Mouse (Mus musculus) lung, embryonic 14.5 days (tissue): ENCODE results near the gene Vstm5. TPM values are rescaled to one million over a fixed set of nuclear protein-coding genes. Genes with fewer than 3 reads are reported as not detected.

Source experiments
- ATAC-seq: fragments of 200-750 bp; cut with Nextera tagmentation; 2 replicates; pipeline ENCODE4 v1.8.0; 2017; ENCODE audit warnings: mild to moderate bottlenecking, moderate TSS enrichment, moderate library complexity; ENCODE audit not compliant: insufficient read depth
- DNase-seq: peaks from one replicate; pipeline ENCODE4 v3.0.0-alpha.2; 2015
- H3K27ac ChIP-seq: fragments of 300-500 bp; sonication (generic); 2 replicates; pipeline ENCODE4 v1.5.1; 2014; ENCODE audit warnings: low read depth, mild to moderate bottlenecking, moderate library complexity
- H3K27me3 ChIP-seq: fragments of 300-500 bp; sonication (generic); 2 replicates; pipeline ENCODE4 v1.6.1; 2014; ENCODE audit warnings: low read length, control low read depth; ENCODE audit not compliant: insufficient read depth
- H3K36me3 ChIP-seq: fragments of 300-500 bp; sonication (generic); 2 replicates; pipeline ENCODE4 v1.6.1; 2014; ENCODE audit warnings: control low read depth; ENCODE audit not compliant: insufficient read depth
- H3K4me1 ChIP-seq: fragments of 300-500 bp; sonication (generic); 2 replicates; pipeline ENCODE4 v1.6.1; 2014; ENCODE audit warnings: antibody characterized with exemption, control low read depth; ENCODE audit not compliant: insufficient read depth
- H3K4me2 ChIP-seq: fragments of 300-500 bp; sonication (generic); 2 replicates; pipeline ENCODE4 v1.6.1; 2014; ENCODE audit warnings: mild to moderate bottlenecking
- H3K4me3 ChIP-seq: fragments of 300-500 bp; sonication (generic); 2 replicates; pipeline ENCODE4 v1.5.1; 2014; ENCODE audit warnings: low read depth, low read length
- H3K9ac ChIP-seq: fragments of 300-500 bp; sonication (generic); 2 replicates; pipeline ENCODE4 v1.6.1; 2014
- H3K9me3 ChIP-seq: fragments of 300-500 bp; sonication (generic); 2 replicates; pipeline ENCODE4 v1.6.1; 2016; ENCODE audit warnings: low read depth, low read length, control low read depth
- CTCF ChIP-seq: IDR thresholded peaks from 2 replicates; pipeline ENCODE4 v1.5.1; 2016; ENCODE audit warnings: antibody characterized with exemption, low read depth
- WGBS: fragments of 180-500 bp; shearing (Covaris S2); extraction: QIAGEN DNeasy Blood & Tissue Kit; methylation state at CpG from one replicate; pipeline ENCODE4 v1.1.7; 2014; 5-methylcytosine and 5-hydroxymethylcytosine counted together
- polyA plus RNA-seq: library from polyadenylated mRNA; unstranded; fragments of >200 nt; fragmentation: Nextera tagmentation; extraction: Ambion mirVana; gene quantifications from 2 replicates; pipeline ENCODE4 v1.2.1, GENCODE M21; 2014

The Vstm5 gene
- polyA plus RNA-seq, 1 experiment from 2014 or later, result 1.6 TPM

DNA sequence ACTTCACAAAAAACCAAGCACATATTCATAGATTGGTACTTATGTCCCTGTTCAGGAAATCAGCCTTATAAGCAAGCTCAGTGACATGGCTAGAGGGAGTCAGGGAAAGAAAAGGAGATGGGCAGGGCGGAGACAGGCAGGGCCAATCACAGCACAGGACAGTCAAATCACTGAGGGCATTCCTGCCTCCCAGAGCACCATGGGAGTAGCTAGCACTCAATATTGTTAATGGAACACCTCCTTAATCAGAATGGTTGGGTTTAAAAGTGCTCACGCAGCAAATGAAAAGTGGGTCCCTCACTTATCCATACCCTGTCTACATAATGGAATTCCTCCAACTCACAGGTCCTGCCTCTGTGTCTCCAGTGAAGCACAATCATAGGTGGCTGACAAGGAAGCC, 64.0 kb downstream of the Vstm5 start:
- Histone ChIP-seq H3K4me3 (no peak overlapping the region), H3K27me3 (no peaks in the 10 kb centered on the region), H3K4me1 (peaks cover 5% of the 10 kb centered on the region; the same call in 1 of the 2 replicates), H3K9ac (no peak overlapping the region), H3K27ac (no peak overlapping the region), H3K9me3 (no peaks in the 10 kb centered on the region), H3K4me2 (no peak overlapping the region), H3K36me3 (peaks cover 8% of the 10 kb centered on the region; the same call in 1 of the 2 replicates)
- ATAC-seq (no peak), DNase-seq (no peak)
- no peak for TF ChIP-seq CTCF
- WGBS, result 53% methylated on average over 2 of the region's 2 CpGs

DNA sequence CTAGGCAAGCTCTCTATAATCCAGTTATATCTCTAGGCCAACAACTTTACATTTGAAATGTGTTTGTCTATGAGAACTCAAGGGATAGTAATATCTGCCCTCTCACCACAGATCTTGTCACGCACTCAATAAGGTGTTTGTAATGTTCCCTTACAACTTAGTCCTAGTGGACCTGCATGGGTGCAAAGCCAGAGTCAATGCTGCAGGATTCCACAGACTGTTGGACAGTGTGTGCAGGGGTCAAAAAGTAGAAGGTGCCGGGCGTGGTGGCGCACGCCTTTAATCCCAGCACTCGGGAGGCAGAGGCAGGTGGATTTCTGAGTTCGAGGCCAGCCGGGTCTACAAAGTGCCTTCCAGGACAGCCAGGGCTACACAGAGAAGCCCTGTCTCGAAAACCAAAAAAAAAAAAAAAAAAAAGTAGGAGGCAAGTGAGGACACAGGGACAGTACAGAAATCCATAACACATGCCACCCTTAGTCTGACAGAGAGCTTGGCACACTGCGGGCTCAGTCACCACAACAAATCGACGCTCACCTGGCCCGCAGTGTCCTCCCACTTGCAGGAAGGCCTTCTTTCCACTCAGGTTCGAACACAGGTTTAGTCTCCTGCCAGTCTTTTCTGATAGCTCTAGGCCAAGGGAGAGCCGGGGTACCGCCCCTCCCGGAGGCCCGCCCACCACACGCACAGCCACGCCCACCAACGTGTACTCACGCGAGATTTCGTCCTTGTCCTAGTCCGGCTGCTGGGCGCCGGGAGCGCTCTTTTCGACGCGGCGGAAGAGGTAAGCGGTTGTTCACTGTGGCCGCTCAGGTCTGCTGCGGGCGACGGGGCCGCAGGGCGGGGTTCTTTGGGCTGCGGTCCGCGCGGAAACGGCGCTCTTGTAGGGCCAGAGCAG, 66.9 kb downstream of the Vstm5 start, which contains the start of gene Taf1d:
Taf1d (plus strand) TSS at position 712 of the 895 bp plus-strand sequence.
- DNase-seq (peak; percentile 98), ATAC-seq (peak; percentile 96)
- Histone ChIP-seq H3K4me2 (peak within 1 kb of the TSS; percentile 95), H3K36me3 (peaks cover 36% of the 10 kb centered on the region), H3K4me3 (peak within 1 kb of the TSS; percentile 93), H3K9ac (peak within 1 kb of the TSS; percentile 99), H3K9me3 (no peaks in the 10 kb centered on the region), H3K4me1 (peaks cover 11% of the 10 kb centered on the region), H3K27me3 (no peaks in the 10 kb centered on the region), H3K27ac (peak within 1 kb of the TSS; percentile 94)
- TF ChIP-seq CTCF, result no peak
- 11% methylated on average over 45 of the region's 45 CpGs for WGBS

DNA sequence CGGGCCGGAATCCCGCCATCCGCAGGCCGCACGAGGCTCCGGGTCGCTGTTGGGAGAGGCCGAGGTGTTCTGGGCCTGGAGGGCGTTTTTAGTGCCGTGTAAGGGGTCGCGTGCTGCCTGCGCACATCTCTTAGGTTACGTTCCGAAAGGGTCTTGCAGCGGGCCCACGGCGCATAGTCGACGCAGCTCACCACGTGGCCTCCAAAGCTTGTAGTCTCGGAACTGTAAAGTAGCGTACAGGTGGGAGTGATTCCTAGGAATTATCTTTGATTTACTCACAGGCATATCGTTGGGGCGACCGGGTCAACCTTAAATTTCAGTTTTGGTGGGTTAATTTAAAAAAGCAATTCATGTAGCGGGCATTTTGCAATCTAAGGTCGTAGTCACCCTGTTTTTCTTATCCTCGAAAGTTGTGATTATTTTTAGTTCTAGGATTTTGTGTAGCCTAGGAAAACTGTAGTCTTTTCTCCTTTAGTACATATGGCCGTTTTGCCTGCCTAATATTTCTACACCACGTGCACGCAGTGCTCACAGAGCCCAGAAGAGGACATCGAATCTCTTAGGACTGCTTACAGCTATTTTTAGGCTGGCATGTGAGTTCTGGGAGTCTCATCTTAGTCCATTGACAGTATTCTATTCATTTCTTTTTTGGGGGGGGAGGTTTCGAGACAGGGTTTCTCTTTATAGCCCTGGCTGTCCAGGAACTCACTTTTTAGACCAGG, 67.7 kb downstream of the Vstm5 start, which contains the start of gene 4931406C07Rik:
4931406C07Rik (minus strand) TSS at position 51 of the 722 bp plus-strand sequence.
- no peaks in the 10 kb centered on the region for H3K9me3 ChIP-seq
- peak; percentile 77 for ATAC-seq
- peak within 1 kb of the TSS; percentile 94 for H3K27ac ChIP-seq
- peak within 1 kb of the TSS; percentile 95 for H3K4me2 ChIP-seq
- H3K9ac ChIP-seq, result peak within 1 kb of the TSS; percentile 99
- WGBS, result 0% methylated on average over 35 of the region's 35 CpGs
- H3K36me3 ChIP-seq, result peaks cover 42% of the 10 kb centered on the region
- no peak for TF ChIP-seq CTCF
- no peaks in the 10 kb centered on the region for H3K27me3 ChIP-seq
- peak; percentile 50 for DNase-seq
- peak within 1 kb of the TSS; percentile 93 for H3K4me3 ChIP-seq
- peaks cover 11% of the 10 kb centered on the region for H3K4me1 ChIP-seq

DNA sequence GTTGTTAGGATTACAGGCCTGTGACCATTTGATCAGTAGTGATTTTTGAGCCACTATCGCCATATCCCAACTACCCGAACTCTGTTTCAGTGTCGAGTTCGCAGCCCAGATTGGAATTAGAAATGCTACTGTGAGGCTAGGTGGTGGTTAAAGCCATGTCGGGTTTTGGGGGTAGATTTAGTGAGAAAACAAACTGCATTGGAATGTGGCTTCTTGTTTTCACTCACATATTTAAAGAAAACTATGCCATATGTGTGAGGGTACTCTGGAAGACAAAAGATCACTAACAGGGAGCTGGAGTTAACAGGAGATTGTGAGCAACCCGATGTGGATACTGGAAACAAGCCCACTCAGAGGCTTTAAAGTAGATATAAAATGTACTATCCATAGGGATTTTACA, 68.4 kb downstream of the Vstm5 start:
- no peak for DNase-seq
- Histone ChIP-seq H3K27ac (peak overlapping the region; percentile 94; the same call in 1 of the 2 replicates), H3K27me3 (no peaks in the 10 kb centered on the region), H3K36me3 (peaks cover 49% of the 10 kb centered on the region), H3K4me1 (peaks cover 11% of the 10 kb centered on the region), H3K4me2 (peak overlapping the region; percentile 95), H3K4me3 (peak overlapping the region; percentile 93), H3K9ac (peak overlapping the region; percentile 99), H3K9me3 (no peaks in the 10 kb centered on the region)
- TF ChIP-seq CTCF, result no peak
- ATAC-seq, result no peak
- 8% methylated on average over 6 of the region's 6 CpGs for WGBS

DNA sequence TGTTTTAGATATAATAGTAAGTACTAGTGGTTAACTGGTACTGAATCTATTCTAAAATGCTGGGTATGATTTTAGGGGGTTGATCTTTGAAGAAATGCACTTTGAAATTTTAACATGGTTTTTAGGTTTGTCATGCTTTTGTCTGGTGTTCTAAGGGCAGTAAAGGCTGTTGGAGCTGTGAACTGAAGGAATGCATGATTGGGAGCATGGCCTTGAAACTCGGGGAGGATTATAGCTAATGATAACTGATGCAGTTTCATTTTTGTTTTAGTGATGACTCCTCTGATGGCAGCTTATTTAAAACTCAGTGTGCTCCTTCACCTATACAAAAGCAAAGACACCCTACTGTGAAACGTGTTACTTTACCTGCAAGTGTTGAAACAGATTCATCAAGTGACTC, 69.4 kb downstream of the Vstm5 start:
- no peak for DNase-seq
- H3K27ac ChIP-seq, result no peak overlapping the region
- ATAC-seq, result no peak
- H3K9me3 ChIP-seq, result no peaks in the 10 kb centered on the region
- WGBS, result 44% methylated on average over 2 of the region's 2 CpGs
- no peak overlapping the region for H3K9ac ChIP-seq
- peaks cover 59% of the 10 kb centered on the region for H3K36me3 ChIP-seq
- TF ChIP-seq CTCF, result no peak
- peaks cover 11% of the 10 kb centered on the region for H3K4me1 ChIP-seq
- peak overlapping the region; percentile 95 for H3K4me2 ChIP-seq
- no peaks in the 10 kb centered on the region for H3K27me3 ChIP-seq
- peak overlapping the region; percentile 93 for H3K4me3 ChIP-seq

Other genes starting within 250 kb of the Vstm5 start
- gene Panx1, start 193.6 kb upstream of the Vstm5 start, polyA plus RNA-seq, result 48.8 and 52.6 TPM in 2 replicates
- not detected in 2 replicates for gene Hephl1, start 126.9 kb upstream of the Vstm5 start, polyA plus RNA-seq
- 37.5 and 38.0 TPM in 2 replicates for gene Med17, start 40.9 kb downstream of the Vstm5 start, polyA plus RNA-seq
- gene Taf1d, start 67.2 kb downstream of the Vstm5 start, polyA plus RNA-seq, result 81.3 and 82.1 TPM in 2 replicates
- gene 4931406C07Rik, start 67.4 kb downstream of the Vstm5 start, polyA plus RNA-seq, result 8.2 and 8.6 TPM in 2 replicates
- 23.9 and 26.2 TPM in 2 replicates for gene Cep295, start 118.7 kb downstream of the Vstm5 start, polyA plus RNA-seq